ENCODE assay signal across 12 mouse cellular contexts in the genomic region with DNA sequence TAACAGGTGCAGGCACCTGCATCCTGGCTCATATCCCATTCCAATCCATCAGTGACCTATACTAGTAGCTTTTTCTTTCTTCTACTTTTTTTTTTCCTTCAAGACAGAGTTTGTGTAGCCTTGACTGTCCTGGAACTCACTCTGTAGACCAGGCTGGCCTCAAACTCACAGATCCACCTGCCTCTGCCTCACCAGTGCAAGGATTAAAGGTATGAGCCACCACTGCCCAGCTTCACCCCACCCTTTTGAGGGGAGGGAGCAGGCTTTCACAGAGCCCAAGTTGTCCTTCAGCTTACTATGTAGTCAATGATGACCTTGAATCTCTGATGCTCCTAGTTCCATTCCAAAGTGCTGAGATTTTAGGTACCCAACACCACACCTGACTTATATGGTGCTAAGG. TPM values are rescaled to one million over a fixed set of nuclear protein-coding genes. Genes with fewer than 3 reads are reported as not detected.
A peak's percentile ranks its signal among the peaks of the same experiment; 100 is the strongest.
DNase-seq lines count a peak whose midpoint lies in the region; ATAC-seq and TF ChIP-seq lines count a peak whose summit lies in the region.
"Had no signal": no experiment of that assay in that cellular context is flagged by ENCODE, and none has a peak within 500 bp of the region (broad histone marks: within the 10 kb centered on the region; RNA-seq: fewer than 3 reads in every experiment).

No protein-coding gene starts in this region.

- H3K4me2 ChIP-seq in forebrain, embryonic 13.5 days, result no peak overlapping the region
- peak overlapping the region; percentile 91; the same call in 1 of the 2 replicates for H3K4me2 ChIP-seq in hindbrain, embryonic 15.5 days
- H3K4me2 ChIP-seq in hindbrain, embryonic 11.5 days (replicated peaks; ENCODE audit: low read depth, low read length), result no peak overlapping the region
- peak overlapping the region; percentile 88 for H3K4me2 ChIP-seq in myocyte (ENCODE audit: low read depth)

- DNase-seq in forebrain, embryonic 10.5 days (ENCODE audit: extremely low spot score, low spot score), result no peak
- no peak for DNase-seq in hindbrain, embryonic 11.5 days (ENCODE audit: low spot score)
- DNase-seq: B cell, adult 2 months; lung, adult 2 months had no signal

- ATAC-seq in forebrain, embryonic 13.5 days, result no peak
- ATAC-seq in hindbrain, embryonic 15.5 days (ENCODE audit: low FRiP score, low read depth), result no peak
- no peak for ATAC-seq in hindbrain, embryonic 11.5 days (ENCODE audit: low FRiP score)
- no peak for ATAC-seq in megakaryocyte, adult 5-6 weeks (ENCODE audit: poor library complexity, severe bottlenecking)
- no peak for ATAC-seq in inflammation-experienced regulatory T-cells, adult 6 months

- H3K36me3 ChIP-seq in forebrain, embryonic 13.5 days (ENCODE audit: poor library complexity, severe bottlenecking), result 0 out of 2 replicates have a peak, but pooled peaks cover 5% of the 10 kb centered on the region
- H3K36me3 ChIP-seq in forebrain, embryonic 10.5 days (replicated peaks), result peaks cover 3% of the 10 kb centered on the region; the same call in 1 of the 2 replicates
- no peaks in the 10 kb centered on the region for H3K36me3 ChIP-seq in hindbrain, embryonic 15.5 days
- no peaks in the 10 kb centered on the region for H3K36me3 ChIP-seq in hindbrain, embryonic 11.5 days (ENCODE audit: control insufficient read depth, insufficient read depth, low read length)
- H3K36me3 ChIP-seq in megakaryocyte, embryonic 14.5 days (replicated peaks; ENCODE audit: low read length), result peaks cover 52% of the 10 kb centered on the region
- no peaks in the 10 kb centered on the region for H3K36me3 ChIP-seq in myocyte (ENCODE audit: control insufficient read depth, insufficient read depth)

- peaks cover 21% of the 10 kb centered on the region for H3K27me3 ChIP-seq in forebrain, embryonic 13.5 days
- H3K27me3 ChIP-seq in forebrain, embryonic 10.5 days (ENCODE audit: poor library complexity, severe bottlenecking), result peaks cover 24% of the 10 kb centered on the region
- H3K27me3 ChIP-seq in hindbrain, embryonic 15.5 days, result peaks cover 15% of the 10 kb centered on the region
- H3K27me3 ChIP-seq in hindbrain, embryonic 11.5 days (ENCODE audit: control insufficient read depth, insufficient read depth, low read length), result peaks cover 17% of the 10 kb centered on the region
- H3K27me3 ChIP-seq in megakaryocyte, embryonic 14.5 days (replicated peaks), result no peaks in the 10 kb centered on the region
- H3K27me3 ChIP-seq in myocyte (ENCODE audit: control insufficient read depth, insufficient read depth, insufficient read length), result no peaks in the 10 kb centered on the region

- peaks cover 22% of the 10 kb centered on the region for H3K4me1 ChIP-seq in forebrain, embryonic 13.5 days
- peaks cover 27% of the 10 kb centered on the region for H3K4me1 ChIP-seq in forebrain, embryonic 10.5 days
- peaks cover 32% of the 10 kb centered on the region for H3K4me1 ChIP-seq in hindbrain, embryonic 15.5 days (replicated peaks)
- peaks cover 5% of the 10 kb centered on the region; the same call in 1 of the 2 replicates for H3K4me1 ChIP-seq in hindbrain, embryonic 11.5 days (replicated peaks; ENCODE audit: control insufficient read depth, insufficient read depth, low read length)
- H3K4me1 ChIP-seq in megakaryocyte, embryonic 14.5 days, result peaks cover 84% of the 10 kb centered on the region

- H3K4me3 ChIP-seq in forebrain, embryonic 13.5 days, result 0 out of 2 replicates have a peak overlapping the region, but pooled peaks have one; percentile 81
- H3K4me3 ChIP-seq in forebrain, embryonic 10.5 days, result no peak overlapping the region
- 0 out of 2 replicates have a peak overlapping the region, but pooled peaks have one; percentile 74 for H3K4me3 ChIP-seq in hindbrain, embryonic 15.5 days
- no peak overlapping the region for H3K4me3 ChIP-seq in hindbrain, embryonic 11.5 days (ENCODE audit: low read depth, low read length)
- peak overlapping the region; percentile 64 for H3K4me3 ChIP-seq in megakaryocyte, embryonic 14.5 days (replicated peaks)
- H3K4me3 ChIP-seq in myocyte, result peak overlapping the region; percentile 56

- no peak overlapping the region for H3K9ac ChIP-seq in forebrain, embryonic 13.5 days
- H3K9ac ChIP-seq in hindbrain, embryonic 15.5 days, result peak overlapping the region; percentile 79; the same call in 1 of the 2 replicates
- no peak overlapping the region for H3K9ac ChIP-seq in hindbrain, embryonic 11.5 days (ENCODE audit: low read depth, low read length)

- no peak overlapping the region for H3K27ac ChIP-seq in forebrain, embryonic 13.5 days
- no peak overlapping the region for H3K27ac ChIP-seq in forebrain, embryonic 10.5 days
- no peak overlapping the region for H3K27ac ChIP-seq in hindbrain, embryonic 15.5 days (replicated peaks)
- H3K27ac ChIP-seq in hindbrain, embryonic 11.5 days (ENCODE audit: low read depth, low read length), result no peak overlapping the region

- TF ChIP-seq POLR2A in myocyte (IDR thresholded peaks at IDR 0.05; ENCODE audit: insufficient read length, low read depth), result no peak

- no peaks in the 10 kb centered on the region for H3K9me3 ChIP-seq in forebrain, embryonic 13.5 days (replicated peaks)
- H3K9me3 ChIP-seq in forebrain, embryonic 10.5 days, result no peaks in the 10 kb centered on the region
- no peaks in the 10 kb centered on the region for H3K9me3 ChIP-seq in hindbrain, embryonic 15.5 days
- H3K9me3 ChIP-seq in hindbrain, embryonic 11.5 days (ENCODE audit: control insufficient read depth, low read length), result no peaks in the 10 kb centered on the region
- no peaks in the 10 kb centered on the region for H3K9me3 ChIP-seq in megakaryocyte, embryonic 14.5 days

- no peak overlapping the region for H3ac ChIP-seq in myocyte (ENCODE audit: control insufficient read depth, insufficient read length)

- H3K79me2 ChIP-seq in myocyte (ENCODE audit: control insufficient read depth, insufficient read depth), result peaks cover 23% of the 10 kb centered on the region

RNA-seq across cellular contexts. Expression of a gene that starts 2.2 kb away (rescaled TPM):
- 15.3 and 15.7 TPM in 2 replicates for polyA plus RNA-seq in forebrain, embryonic 13.5 days (2015; fragmentation: Nextera tagmentation; extraction: Ambion mirVana)
- polyA plus RNA-seq in forebrain, embryonic 10.5 days (2016; fragmentation: Nextera tagmentation; extraction: Ambion mirVana), result 8.4 and 9.0 TPM in 2 replicates
- 17.5 and 18.7 TPM in 2 replicates for polyA plus RNA-seq in hindbrain, embryonic 15.5 days (2015; fragmentation: Nextera tagmentation; extraction: Ambion mirVana)
- 4.1 and 5.0 TPM in 2 replicates for polyA plus RNA-seq in hindbrain, embryonic 11.5 days (2014; fragmentation: Nextera tagmentation; extraction: Ambion mirVana)
- polyA plus RNA-seq in megakaryocyte, embryonic 14.5 days (2012; ENCODE audit: insufficient read depth, low replicate concordance), result 56.1 and 76.3 TPM in 2 replicates
- total RNA-seq in megakaryocyte, adult 5-6 weeks (2015), result 11.9 and 12.4 TPM in 2 replicates
- 24.6 and 28.9 TPM in 2 replicates for total RNA-seq in megakaryocyte, adult 5-6 weeks (2017)
- 52.7 TPM for polyA plus RNA-seq in myocyte (2012; fragmentation: generic; extraction: Trizol)
- polyA plus RNA-seq in inflammation-experienced regulatory T-cells, adult 6 months (2017; shearing (Covaris generic)), result 1 to 10 TPM; 2.3 to 4.4 (median 4.2) TPM

RNA-seq across cellular contexts. Expression of a gene that starts 5.7 kb away (rescaled TPM):
- 0.74 TPM in 1 of 2 replicates, not detected in the other for polyA plus RNA-seq in forebrain, embryonic 13.5 days (2015; fragmentation: Nextera tagmentation; extraction: Ambion mirVana)
- 0.55 and 0.60 TPM in 2 replicates for polyA plus RNA-seq in forebrain, embryonic 10.5 days (2016; fragmentation: Nextera tagmentation; extraction: Ambion mirVana)
- polyA plus RNA-seq in hindbrain, embryonic 15.5 days (2015; fragmentation: Nextera tagmentation; extraction: Ambion mirVana), result 2.0 and 3.1 TPM in 2 replicates
- polyA plus RNA-seq in hindbrain, embryonic 11.5 days (2014; fragmentation: Nextera tagmentation; extraction: Ambion mirVana), result 0.54 TPM in 1 of 2 replicates, not detected in the other
- 0.83 TPM in 1 of 2 replicates, not detected in the other for polyA plus RNA-seq in megakaryocyte, embryonic 14.5 days (2012; ENCODE audit: insufficient read depth, low replicate concordance)
- total RNA-seq in megakaryocyte, adult 5-6 weeks (2015), result not detected in 2 replicates
- not detected in 2 replicates for total RNA-seq in megakaryocyte, adult 5-6 weeks (2017)
- polyA plus RNA-seq in myocyte (2012; fragmentation: generic; extraction: Trizol), result 0.28 TPM
- polyA plus RNA-seq in inflammation-experienced regulatory T-cells, adult 6 months (2017; shearing (Covaris generic)), result under 1 TPM in 1 of 3 experiments, not detected in 2; 0.59 TPM
- total RNA-seq: megakaryocyte-erythroid progenitor cell, adult 5-6 weeks had no signal

RNA-seq across cellular contexts. Expression of a gene that starts 9.5 kb away (rescaled TPM):
- 186 and 201 TPM in 2 replicates for polyA plus RNA-seq in forebrain, embryonic 13.5 days (2015; fragmentation: Nextera tagmentation; extraction: Ambion mirVana)
- polyA plus RNA-seq in forebrain, embryonic 10.5 days (2016; fragmentation: Nextera tagmentation; extraction: Ambion mirVana), result 144 and 154 TPM in 2 replicates
- polyA plus RNA-seq in hindbrain, embryonic 15.5 days (2015; fragmentation: Nextera tagmentation; extraction: Ambion mirVana), result 375 and 392 TPM in 2 replicates
- polyA plus RNA-seq in hindbrain, embryonic 11.5 days (2014; fragmentation: Nextera tagmentation; extraction: Ambion mirVana), result 126 and 138 TPM in 2 replicates
- 209 and 955 TPM in 2 replicates for polyA plus RNA-seq in megakaryocyte, embryonic 14.5 days (2012; ENCODE audit: insufficient read depth, low replicate concordance)
- total RNA-seq in megakaryocyte, adult 5-6 weeks (2015), result 951 and 1,046 TPM in 2 replicates
- total RNA-seq in megakaryocyte, adult 5-6 weeks (2017), result 1,745 and 2,032 TPM in 2 replicates
- 276 TPM for polyA plus RNA-seq in myocyte (2012; fragmentation: generic; extraction: Trizol)
- 100 to 1,000 TPM; 209 to 245 (median 241) TPM for polyA plus RNA-seq in inflammation-experienced regulatory T-cells, adult 6 months (2017; shearing (Covaris generic))

RNA-seq across cellular contexts. Expression of a gene that starts 9.9 kb away (rescaled TPM):
- polyA plus RNA-seq in forebrain, embryonic 13.5 days (2015; fragmentation: Nextera tagmentation; extraction: Ambion mirVana), result 141 and 167 TPM in 2 replicates
- 155 and 159 TPM in 2 replicates for polyA plus RNA-seq in forebrain, embryonic 10.5 days (2016; fragmentation: Nextera tagmentation; extraction: Ambion mirVana)
- polyA plus RNA-seq in hindbrain, embryonic 15.5 days (2015; fragmentation: Nextera tagmentation; extraction: Ambion mirVana), result 104 TPM in 2 replicates
- 142 and 147 TPM in 2 replicates for polyA plus RNA-seq in hindbrain, embryonic 11.5 days (2014; fragmentation: Nextera tagmentation; extraction: Ambion mirVana)
- 107 and 147 TPM in 2 replicates for polyA plus RNA-seq in megakaryocyte, embryonic 14.5 days (2012; ENCODE audit: insufficient read depth, low replicate concordance)
- 133 and 146 TPM in 2 replicates for total RNA-seq in megakaryocyte, adult 5-6 weeks (2015)
- total RNA-seq in megakaryocyte, adult 5-6 weeks (2017), result 176 and 188 TPM in 2 replicates
- polyA plus RNA-seq in myocyte (2012; fragmentation: generic; extraction: Trizol), result 281 TPM
- polyA plus RNA-seq in inflammation-experienced regulatory T-cells, adult 6 months (2017; shearing (Covaris generic)), result 100 to 1,000 TPM; 143 to 219 (median 200) TPM

RNA-seq across cellular contexts. Expression of a gene that starts 14.9 kb away (rescaled TPM):
- polyA plus RNA-seq in forebrain, embryonic 13.5 days (2015; fragmentation: Nextera tagmentation; extraction: Ambion mirVana), result 0.25 TPM in 1 of 2 replicates, not detected in the other
- 0.24 TPM in 1 of 2 replicates, not detected in the other for polyA plus RNA-seq in forebrain, embryonic 10.5 days (2016; fragmentation: Nextera tagmentation; extraction: Ambion mirVana)
- 9.0 and 13.1 TPM in 2 replicates for polyA plus RNA-seq in hindbrain, embryonic 15.5 days (2015; fragmentation: Nextera tagmentation; extraction: Ambion mirVana)
- 0.18 and 0.49 TPM in 2 replicates for polyA plus RNA-seq in hindbrain, embryonic 11.5 days (2014; fragmentation: Nextera tagmentation; extraction: Ambion mirVana)
- polyA plus RNA-seq in megakaryocyte, embryonic 14.5 days (2012; ENCODE audit: insufficient read depth, low replicate concordance), result 0.08 TPM in 1 of 2 replicates, not detected in the other
- not detected in 2 replicates for total RNA-seq in megakaryocyte, adult 5-6 weeks (2015)
- 0.11 TPM in 1 of 2 replicates, not detected in the other for total RNA-seq in megakaryocyte, adult 5-6 weeks (2017)
- 0.12 TPM for polyA plus RNA-seq in myocyte (2012; fragmentation: generic; extraction: Trizol)
- not detected for polyA plus RNA-seq in inflammation-experienced regulatory T-cells, adult 6 months (2017; shearing (Covaris generic))
- total RNA-seq: granulocyte monocyte progenitor cell, adult 5-6 weeks; megakaryocyte-erythroid progenitor cell, adult 5-6 weeks had no signal

Comparison
In these comparisons a context has a peak if more than half of its experiments do, and no peak if none do; other contexts are left out.
1. H3K4me2 ChIP-seq: peak in hindbrain, embryonic 15.5 days (single experiment) and myocyte (single experiment); none in forebrain, embryonic 13.5 days (single experiment) and hindbrain, embryonic 11.5 days (single experiment).
2. H3K4me3 ChIP-seq: peak in forebrain, embryonic 13.5 days (single experiment), hindbrain, embryonic 15.5 days (single experiment), megakaryocyte, embryonic 14.5 days (single experiment) and myocyte (single experiment); none in forebrain, embryonic 10.5 days (single experiment) and hindbrain, embryonic 11.5 days (single experiment).